Mouse (Mus musculus) retina, postnatal 7 days (tissue): ENCODE measurements at regions not wholly inside any gene's neighbourhood (a gene's known extent, or its start where the extent isn't known, plus 50 kb on each side); places are given as distances from the start of the nearest gene placed in this dataset.

Source experiments
- DNase-seq: peaks from one replicate; pipeline ENCODE4 v3.0.0-alpha.2; 2012; ENCODE audit warnings: low read depth, low spot score

DNA sequence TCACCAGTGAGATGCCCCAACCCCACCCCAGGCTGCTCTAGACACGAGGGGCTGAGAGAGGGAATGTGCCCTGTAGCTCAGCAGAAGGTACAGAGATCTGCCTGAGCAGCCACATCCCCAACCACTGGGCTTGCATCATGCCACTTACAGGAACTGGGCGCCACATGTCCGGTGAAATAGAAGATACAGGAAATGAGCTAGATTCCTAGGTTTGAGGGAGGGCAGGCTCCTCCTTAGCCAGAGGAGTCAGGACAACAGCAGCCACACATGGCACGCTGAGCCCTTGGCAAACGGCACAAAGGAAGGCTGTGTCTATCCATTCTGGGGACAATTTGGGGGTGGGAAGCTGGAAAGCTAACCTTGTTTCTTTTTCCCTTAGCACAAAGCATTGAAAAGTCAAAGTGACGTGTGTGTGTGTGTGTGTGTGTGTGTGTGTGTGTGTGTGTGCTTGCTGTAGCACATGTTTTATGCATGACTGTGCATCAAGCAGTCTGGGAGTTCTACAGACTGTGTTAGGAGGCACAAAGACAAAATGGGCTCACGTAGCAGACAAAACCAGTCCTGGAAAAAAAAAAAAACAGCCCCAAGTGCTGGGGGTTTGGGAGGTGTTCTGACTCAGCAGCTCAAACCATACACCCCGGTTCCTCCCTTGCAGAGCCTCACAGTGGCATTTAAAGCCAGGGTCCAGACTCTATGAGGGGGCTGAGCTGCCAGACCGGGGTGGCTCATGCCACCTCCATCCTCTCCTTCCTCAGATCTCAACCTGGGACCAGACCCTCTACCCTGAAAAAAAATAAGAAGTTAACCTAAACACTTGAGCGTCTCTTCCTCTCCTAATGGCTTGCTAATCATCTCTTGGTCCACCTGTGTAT is 343.7 kb upstream of the Smim15 start:
- no peak for DNase-seq

DNA sequence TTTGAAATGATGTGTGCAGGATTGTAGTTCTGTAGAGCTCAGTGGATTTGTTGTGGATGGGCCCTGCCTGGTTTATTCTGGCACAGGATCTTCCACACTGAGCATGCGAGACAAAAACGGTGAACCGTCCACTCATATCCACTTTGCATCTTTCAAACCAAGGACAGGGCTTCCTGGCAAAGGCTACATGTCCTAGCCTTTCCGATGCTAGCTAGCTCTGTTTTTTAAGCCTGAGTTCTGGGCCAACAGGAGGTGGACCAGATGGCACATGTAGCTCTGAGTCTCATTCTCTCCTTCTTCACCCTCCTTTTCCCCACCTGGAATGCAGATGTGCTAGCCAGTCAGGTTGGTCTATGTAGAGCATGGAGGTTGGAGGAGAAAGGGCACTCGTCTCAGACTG is 345.0 kb upstream of the Smim15 start:
- no peak for DNase-seq

DNA sequence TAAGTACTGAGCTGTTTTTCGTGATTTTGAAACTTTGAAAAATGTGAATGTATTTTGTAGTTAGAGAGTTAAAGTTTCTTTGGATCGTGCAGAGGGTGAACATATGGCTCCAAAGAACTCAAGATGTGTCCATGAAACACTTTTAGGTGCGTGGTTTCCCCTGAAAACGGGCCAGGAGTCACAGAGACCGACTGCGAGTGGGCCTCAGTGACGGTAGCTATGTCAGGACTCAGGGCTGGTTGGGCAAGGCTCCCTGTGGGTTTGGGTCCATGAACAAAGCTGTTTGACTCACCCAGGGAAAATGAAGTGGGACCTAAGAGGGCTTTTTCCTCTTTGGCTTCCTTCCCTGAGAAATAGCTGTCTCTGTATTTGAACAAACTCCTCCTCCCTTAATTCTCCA is 345.9 kb upstream of the Smim15 start:
- DNase-seq: no peak

DNA sequence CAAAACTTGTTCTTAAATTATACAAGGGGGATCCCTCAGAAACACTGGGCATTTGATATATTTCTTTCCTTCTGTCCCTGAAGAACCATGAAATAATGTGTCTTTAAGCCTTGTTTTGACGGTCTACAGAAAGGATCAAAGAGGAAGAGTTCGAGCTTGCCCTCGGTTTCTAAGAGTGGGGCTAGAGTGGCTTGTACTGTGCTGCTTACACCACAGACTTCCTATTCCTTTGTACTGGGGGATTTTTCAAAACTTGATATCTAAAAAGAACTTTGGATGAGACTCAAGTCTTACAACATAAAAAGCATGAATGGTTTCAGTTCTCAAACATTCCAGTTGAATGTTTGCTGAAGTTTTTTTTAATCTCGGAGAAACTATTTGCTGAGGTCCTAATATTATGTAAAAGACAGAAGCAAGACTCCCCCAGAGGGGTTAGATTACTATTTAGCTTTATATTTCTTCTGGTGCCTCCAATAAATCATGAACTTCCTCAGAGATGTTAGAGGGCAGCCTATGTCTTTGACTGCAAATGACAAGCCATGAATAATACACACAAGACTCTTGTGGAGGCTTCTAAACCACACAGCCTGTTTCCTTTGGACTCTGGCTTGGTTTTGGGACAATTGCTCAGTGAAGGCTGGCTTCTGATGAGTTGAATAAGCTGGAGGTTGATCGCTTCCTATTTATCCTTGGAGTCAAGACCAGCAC is 352.0 kb upstream of the Smim15 start:
- no peak for DNase-seq

DNA sequence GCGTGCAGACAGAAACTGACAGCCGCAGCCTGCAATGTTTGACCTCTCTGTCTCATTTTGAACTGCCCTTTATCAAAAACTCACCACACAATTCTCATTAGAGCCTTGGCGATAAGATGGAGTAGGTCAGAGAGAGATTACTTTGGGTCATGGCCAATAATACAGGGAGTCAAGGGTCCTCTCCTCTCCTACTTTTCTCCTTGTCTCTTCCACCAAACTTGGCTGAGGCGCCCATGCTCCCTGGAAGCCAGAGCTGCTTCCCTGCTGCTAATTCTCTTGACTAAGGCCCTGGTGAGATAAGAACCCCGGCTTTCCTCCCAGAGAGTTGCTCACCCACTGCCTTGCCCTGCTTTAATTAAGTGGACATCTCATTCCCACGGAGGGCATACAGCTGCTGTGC is 355.3 kb upstream of the Smim15 start:
- DNase-seq: no peak

DNA sequence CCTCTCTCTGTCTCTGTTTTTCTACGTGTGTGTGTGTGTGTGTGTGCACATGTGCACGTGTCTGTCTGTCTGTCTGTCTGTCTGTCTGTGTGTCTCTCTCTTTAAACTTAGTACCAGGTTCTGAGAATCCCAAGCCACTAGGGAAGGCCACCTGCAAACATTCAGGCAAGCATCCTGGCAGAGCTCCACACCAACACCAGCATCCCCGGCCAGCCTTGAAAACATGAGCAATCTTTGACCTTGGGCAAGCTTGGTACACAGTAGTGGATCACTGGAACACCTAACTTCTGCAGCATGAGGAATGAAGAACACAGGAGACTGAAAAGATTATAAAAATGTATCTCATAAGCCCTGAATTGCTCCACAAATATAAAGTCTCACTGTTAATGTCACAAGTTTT is 359.0 kb upstream of the Smim15 start:
- DNase-seq: no peak

DNA sequence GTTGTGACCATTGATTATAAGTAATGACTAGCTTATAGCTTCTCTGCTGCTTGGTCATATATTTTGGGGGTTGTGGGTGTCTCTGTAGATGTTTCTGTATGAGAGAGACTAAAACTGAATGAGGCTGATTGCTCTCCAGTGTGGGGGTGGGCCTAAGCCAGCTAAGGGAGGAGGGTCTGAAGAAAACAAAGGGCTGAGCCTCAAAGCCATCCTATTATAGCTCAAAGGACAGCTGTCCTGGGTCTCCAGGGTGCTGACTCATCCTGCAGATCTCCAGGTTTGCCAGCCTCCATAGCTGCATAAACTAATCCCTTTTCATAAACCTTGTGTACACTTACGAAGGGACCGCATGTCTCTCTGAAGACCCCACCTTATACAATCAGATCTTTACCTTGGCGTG is 360.3 kb upstream of the Smim15 start:
- DNase-seq: no peak

DNA sequence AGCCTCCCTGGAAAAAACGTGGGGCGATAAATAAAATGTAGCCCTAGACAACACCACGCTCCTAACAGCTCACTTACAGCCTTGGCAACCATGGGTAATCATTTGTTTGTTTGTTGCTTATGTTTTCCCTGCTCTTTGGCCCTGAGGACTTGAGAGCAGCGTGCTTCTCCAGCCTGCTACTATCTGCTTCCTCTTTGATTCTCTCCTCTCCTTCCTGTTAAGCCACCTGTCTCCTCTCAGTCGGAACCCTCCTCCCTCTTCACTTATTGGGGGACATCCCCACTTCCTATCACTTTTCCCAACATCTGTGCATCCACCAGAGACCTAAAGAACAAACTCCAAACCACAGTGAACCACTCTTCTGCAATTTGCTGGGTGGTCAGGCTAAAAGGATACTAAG is 362.5 kb upstream of the Smim15 start:
- DNase-seq: no peak

DNA sequence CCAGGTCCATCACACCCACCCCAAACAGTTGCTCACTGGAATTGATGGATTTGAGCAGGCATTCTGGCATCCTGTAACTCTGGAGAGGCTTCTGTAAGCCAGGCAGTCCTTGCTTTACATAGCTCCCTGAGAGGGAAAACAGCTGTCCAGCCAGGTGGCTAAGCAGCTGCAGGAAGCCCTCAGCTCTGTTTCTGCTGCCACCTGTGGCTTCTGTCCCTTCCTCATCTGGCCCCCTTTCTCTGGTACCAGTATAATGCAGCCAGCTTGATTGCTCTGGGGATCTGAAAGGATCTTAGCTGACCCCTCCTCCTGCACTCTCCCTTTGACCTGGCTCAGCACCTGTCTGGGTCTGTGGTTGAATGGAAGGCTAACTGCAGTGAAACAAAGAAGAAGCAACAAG is 365.4 kb upstream of the Smim15 start:
- DNase-seq: no peak

DNA sequence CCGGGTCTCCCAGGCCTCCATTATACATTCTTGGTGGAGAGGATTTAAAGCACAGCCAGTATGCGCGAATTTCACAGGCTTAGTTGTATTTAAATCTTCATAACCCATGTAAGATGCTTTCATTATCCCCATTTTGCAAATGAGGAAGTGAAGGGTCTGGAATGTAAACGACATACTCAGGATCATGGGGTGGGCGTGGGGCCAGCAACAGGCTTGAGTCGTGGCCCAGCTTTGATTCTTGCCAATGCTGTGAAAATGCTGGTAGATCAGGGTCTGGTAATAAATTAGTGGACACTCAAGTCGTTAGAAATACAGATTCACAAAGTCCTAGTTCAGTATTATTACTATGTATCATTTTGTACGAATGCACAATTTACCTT is 367.2 kb upstream of the Smim15 start:
- no peak for DNase-seq

DNA sequence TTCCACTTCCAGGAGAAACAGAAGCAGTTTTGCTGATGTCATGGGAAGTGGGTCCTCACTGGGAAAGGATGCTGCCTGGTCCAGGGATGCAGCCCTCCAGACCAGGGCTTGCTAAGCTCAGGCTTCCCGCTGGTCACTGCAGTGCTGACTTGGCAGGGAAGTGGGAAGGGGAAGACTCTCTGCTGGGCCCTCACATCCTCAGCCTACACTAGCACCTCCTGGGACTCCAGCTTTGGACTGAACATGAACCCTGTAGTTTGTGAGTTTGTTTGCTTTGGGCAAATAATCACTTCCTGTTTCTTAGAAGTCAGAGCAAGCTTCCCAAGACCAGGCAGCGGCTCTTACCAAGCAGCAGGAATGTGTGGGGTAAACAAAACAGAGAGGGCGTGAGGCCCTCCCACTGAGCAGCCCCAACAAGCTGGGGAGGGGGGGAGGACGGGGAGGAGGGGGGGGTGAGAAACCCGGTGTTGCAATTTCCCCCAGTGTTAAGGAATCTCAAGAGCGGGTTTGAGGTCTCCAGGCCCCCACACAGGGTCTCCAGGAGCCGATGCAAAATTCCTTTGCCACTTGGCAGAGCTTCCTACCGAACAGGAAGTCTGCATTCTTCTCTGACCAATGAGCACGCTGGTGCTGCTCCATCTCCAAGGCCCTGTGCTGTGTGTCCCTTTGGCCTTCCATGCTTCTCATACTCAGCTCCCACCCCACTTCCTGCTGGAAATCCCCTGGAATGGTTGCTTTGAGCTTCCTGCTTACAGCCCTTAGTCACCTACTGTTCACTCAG is 367.7 kb upstream of the Smim15 start:
- DNase-seq: no peak

DNA sequence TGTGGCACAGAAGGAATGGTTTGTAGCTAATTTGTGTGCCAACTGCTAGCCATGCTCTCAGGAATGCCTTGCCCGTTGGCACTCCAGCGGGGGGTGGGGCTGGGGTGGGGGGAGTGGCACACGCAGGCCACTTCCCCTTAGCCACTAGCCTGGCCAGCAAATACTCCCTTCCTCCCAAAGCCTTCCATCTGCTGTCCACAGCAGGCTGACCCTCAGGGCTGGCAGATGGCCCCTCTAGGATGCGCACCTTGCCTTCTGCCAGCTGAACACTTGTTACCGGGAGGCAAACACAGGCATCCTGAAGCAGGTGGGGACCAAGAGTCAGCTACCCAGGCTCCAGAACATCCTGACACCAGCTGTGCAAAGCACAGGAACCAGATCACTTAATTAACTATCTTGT is 372.1 kb upstream of the Smim15 start:
- no peak for DNase-seq

DNA sequence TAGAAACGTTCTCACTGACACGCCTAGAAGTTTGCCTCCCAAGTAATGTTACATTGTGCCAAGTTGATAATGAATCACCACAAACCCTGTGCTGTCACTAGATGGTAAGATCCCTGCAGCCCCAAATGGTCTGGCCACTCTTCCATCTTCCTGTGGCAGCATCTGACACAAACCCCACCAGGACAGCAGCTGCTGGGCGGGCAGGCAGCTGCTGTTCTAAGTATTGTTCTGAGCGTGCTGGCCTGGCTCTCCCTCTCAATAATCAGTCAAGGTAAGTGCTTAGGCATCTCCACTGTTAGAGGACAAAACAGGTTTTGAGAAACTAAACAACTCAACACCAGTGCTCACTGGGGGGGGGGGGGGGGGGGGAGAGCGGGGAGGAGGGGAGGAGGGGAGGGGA is 375.7 kb upstream of the Smim15 start:
- no peak for DNase-seq

DNA sequence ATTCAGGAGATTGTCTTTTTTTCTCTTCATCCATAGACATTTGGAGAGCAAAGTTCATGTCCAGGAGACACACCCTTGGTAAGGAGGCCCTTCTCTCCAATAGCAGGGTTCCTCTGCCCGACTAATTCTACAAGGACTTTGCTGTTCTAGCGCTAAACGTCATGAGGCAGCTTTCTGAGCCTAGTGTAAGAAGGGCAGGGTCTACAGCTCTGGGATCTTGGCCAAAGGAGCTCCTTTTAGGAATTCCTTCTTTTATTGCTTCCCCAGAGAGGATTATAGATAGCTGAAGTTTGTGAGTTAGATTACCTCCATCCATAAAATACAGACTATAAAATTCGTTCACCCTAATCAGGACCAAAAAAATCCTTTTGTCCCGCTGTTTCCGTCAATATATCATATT is 378.5 kb upstream of the Smim15 start:
- no peak for DNase-seq

DNA sequence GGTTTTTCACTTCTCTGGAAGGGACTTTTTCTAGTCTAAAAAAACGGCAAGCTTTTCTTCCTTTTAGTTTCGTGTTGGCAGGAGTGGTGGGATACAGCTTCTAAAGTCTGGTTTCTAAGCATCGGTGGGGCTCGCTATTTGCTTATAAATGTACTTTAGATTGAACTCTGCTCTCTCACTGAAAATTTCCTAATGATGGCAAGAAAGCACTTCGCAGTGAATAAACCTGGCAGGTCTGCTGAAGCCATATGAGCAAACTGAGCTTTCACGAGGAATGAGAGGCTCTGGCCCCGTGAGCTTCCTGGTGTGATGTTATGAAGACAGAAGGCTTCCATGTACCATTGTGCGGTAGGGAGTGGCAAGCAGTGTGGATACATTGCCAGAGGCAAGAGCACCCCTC is 380.0 kb upstream of the Smim15 start:
- DNase-seq: no peak

DNA sequence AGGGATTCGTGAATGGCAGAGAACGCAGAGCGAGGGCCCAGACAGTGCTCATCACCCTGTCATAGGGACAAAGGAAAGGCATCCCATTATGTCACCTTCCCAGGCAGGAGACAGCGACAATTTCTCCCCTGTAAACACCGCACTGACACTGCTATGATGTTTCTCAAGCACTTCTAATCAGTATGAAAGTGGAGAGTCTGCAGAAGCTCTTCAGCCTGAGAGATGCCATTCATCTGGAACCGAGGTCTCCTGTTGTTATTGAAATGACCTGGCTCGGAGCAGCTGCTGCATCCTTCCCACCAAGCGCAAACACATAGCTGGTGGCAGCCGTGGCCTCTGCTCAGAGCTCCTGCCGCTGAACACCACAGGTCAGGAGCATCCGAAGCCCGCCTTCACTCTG is 380.5 kb upstream of the Smim15 start:
- DNase-seq: no peak

DNA sequence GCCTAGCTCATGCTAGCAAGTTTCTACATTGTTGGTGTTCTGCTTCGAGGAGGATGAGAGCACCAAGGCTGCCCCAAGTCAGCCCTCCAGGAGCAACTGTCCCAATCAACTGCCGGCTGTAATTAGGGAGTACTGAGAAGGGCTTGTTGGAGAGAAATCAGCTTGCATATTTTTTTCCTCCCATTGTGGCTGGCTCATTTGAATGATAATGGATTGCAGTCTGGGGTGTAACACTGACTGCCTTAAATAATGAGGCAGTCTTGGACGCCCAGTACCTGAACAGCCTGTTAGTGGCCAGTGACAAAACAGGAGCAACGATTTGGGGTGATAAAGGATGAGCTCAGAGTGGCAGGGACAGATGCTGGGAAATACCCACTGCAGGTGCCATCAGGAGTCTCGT is 382.8 kb upstream of the Smim15 start:
- no peak for DNase-seq

DNA sequence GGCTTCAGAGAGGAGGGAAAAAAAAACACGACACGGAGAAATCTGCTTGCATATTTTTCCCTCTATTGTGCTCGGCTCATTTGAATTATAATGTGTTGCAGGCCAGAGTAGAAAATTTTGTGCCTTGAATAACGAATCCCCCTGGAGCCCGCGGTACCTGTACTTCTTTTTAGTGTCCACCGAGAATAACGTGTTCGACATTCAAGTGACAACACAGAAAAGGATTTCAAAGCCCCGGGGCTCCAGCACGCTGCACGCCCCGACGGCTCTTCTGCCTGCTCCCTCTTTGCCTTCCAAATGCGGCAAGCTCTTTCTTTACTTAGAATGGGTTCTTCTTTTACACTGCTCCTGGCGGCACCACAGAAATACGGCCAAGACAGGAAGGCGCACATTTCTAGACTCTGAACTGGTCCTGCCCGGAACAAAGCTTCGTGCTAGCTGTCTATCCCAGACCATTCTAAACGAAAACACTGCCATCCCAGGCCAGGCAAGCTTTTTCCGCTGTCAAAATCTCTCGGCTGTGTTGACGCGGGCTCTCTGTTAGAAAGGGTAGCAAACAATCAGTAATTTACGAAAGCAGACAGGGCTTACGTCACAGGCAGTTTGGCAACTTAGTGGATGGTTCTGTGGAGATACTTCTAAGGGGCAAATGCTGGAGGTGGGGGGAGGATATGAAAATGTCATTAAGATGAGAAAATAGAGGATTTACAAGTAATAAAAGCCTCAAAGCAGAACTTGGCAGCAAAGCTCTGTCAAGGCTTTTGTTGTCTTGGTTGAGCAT is 398.2 kb upstream of the Smim15 start:
- DNase-seq: no peak

DNA sequence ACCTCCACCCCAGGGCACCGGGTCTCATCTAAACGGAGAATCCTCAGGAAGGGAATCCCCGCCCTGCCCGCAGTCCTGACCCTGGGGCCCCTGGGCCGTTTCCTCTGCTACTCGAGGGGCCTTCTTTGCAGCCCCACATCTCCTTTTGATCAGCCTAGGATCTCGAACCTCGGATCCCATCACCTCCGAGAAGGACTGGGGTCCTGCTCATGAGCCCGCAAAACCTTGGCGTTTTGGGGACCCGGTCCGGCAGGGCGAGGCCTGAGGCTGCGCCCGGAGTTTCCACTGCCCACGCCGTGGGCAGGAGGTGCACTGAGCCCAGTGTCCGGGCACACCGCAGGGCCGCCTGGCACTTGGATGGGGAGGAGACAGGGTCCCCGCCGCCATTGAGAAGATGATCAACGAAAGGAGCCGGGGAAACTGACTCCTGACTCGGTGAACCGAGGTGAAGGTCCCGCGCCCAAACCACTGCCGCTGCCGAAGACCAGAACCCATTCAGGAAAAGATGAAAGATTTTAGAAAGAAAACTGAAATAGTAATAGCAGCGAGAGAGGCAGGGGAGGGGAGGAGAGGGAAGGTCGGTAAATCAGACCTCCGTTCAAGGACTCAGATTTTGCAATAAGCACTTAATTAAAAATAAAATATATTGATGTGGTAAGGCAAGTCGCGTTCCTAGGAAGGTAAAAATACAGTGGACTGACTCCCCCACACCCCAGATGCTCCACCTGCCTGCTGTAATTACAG is 399.0 kb upstream of the Smim15 start:
- no peak for DNase-seq

DNA sequence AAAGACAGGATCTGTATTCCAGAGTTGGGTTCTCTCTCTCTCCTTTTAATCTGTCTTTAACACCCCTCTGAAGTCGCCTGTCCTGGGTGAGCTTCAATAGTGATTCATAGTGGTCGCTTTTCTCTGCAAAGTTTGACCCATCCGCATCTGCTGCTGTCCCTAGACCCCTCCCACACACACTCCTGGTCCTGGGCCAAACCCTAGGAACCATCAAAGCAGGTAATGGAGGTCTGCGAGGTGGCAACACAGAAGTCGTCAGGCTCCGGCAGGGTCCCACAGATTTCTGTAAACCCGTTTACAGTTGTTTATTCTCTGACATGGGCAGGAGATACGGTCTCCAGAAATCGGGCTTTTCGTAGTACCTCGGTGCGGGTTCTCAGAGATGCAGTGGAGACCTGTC is 399.5 kb upstream of the Smim15 start:
- no peak for DNase-seq
